Mouse (Mus musculus) forebrain, embryonic 11.5 days (tissue): ENCODE data around the gene Frat2. TPM values are rescaled to one million over a fixed set of nuclear protein-coding genes. Genes with fewer than 3 reads are reported as not detected.

Experiments used
- ATAC-seq: fragments of 200-750 bp; cut with Nextera tagmentation; replicated peaks from 2 replicates; pipeline ENCODE4 v1.8.0; 2017; ENCODE audit warnings: moderate TSS enrichment; ENCODE audit not compliant: low FRiP score
- DNase-seq: peaks from one replicate; pipeline ENCODE4 v3.0.0-alpha.2; 2017; ENCODE audit warnings: low spot score
- H3K27ac ChIP-seq: fragments of 300-500 bp; sonication (generic); 2 replicates; pipeline ENCODE4 v1.5.1; 2014; ENCODE audit warnings: low read depth, low read length
- H3K27me3 ChIP-seq: fragments of 300-500 bp; sonication (generic); 2 replicates; pipeline ENCODE4 v1.6.1; 2014; ENCODE audit warnings: mild to moderate bottlenecking, low read length, mixed read lengths; ENCODE audit not compliant: control insufficient read depth, insufficient read depth
- H3K36me3 ChIP-seq: fragments of 300-500 bp; sonication (generic); 2 replicates; pipeline ENCODE4 v1.6.1; 2014; ENCODE audit warnings: mild to moderate bottlenecking, low read length, moderate library complexity, mixed read lengths; ENCODE audit not compliant: control insufficient read depth, insufficient read depth
- H3K4me1 ChIP-seq: fragments of 300-500 bp; sonication (generic); replicated peaks from 2 replicates; pipeline ENCODE4 v1.6.1; 2014; ENCODE audit warnings: low read length, mixed read lengths; ENCODE audit not compliant: control insufficient read depth, insufficient read depth
- H3K4me2 ChIP-seq: fragments of 300-500 bp; sonication (generic); 2 replicates; pipeline ENCODE4 v1.6.1; 2014; ENCODE audit warnings: low read depth, mild to moderate bottlenecking, low read length, moderate library complexity, mixed read lengths; ENCODE audit not compliant: severe bottlenecking
- H3K4me3 ChIP-seq: fragments of 300-500 bp; sonication (generic); 2 replicates; pipeline ENCODE4 v1.5.1; 2014; ENCODE audit warnings: low read depth, low read length
- H3K9ac ChIP-seq: fragments of 300-500 bp; sonication (generic); 2 replicates; pipeline ENCODE4 v1.6.1; 2014; ENCODE audit warnings: low read length
- H3K9me3 ChIP-seq: fragments of 300-500 bp; sonication (generic); 2 replicates; pipeline ENCODE4 v1.6.1; 2016; ENCODE audit warnings: low read length, mixed read lengths; ENCODE audit not compliant: control insufficient read depth
- WGBS: fragments of 180-500 bp; shearing (Covaris S2); extraction: QIAGEN DNeasy Blood & Tissue Kit; methylation state at CpG from one replicate; pipeline ENCODE4 v1.1.7; 2014; 5-methylcytosine and 5-hydroxymethylcytosine counted together
- polyA plus RNA-seq: library from polyadenylated mRNA; unstranded; fragments of >200 nt; fragmentation: Nextera tagmentation; extraction: Ambion mirVana; gene quantifications from 2 replicates; pipeline ENCODE4 v1.2.1, GENCODE M21; 2014

The Frat2 gene
- 10.4 and 14.1 TPM in 2 replicates for polyA plus RNA-seq

DNA sequence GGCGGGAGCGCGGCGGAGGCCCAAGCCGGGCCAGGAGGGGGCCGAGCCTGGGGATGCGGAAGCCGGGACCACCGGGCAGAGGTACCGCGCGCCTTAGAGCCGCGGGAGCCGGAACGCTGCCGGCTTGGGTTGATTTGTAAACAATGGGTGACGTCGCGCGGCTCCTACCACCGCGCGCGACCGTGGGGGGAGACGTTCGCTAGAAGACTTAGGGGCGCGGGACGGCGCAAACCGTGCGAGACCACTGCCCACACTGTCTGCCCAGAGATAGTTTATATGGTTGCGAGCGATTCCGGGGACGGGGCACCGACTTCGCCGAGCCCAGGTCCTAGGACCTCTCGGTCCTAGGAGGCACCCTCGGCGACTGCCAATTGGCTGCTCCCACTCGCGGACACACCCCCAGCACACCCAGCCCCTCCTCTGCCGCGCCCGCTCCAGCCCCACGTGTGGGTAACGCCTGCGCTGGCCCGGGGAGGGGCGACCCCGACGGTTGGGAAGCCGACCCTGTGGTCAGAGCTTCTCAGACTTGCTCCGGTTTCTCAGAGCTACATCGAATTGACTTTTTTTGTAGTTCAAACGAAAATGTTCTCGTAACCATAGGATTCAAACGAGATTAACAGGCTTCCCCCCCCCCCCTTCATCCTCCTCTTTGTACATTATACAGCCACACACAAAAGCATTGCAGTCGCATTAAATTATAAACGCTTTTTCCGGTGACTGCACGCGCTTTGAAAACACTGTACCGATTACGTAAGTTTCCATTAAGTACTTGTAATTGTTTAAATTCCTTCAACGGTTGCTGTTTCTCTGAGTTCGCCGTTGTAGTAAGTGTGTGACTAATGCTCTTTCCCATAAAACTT is at the start of gene Frat2:
Frat2 (minus strand) TSS at position 141 of the 860 bp plus-strand sequence.
- no peaks in the 10 kb centered on the region for H3K9me3 ChIP-seq
- H3K9ac ChIP-seq, result peak within 1 kb of the TSS; percentile 82
- 1% methylated on average over 65 of the region's 72 CpGs for WGBS
- no peaks in the 10 kb centered on the region for H3K27me3 ChIP-seq
- peak within 1 kb of the TSS; percentile 93 for H3K4me2 ChIP-seq
- H3K4me1 ChIP-seq, result peaks cover 26% of the 10 kb centered on the region; the same call in 1 of the 2 replicates
- ATAC-seq (peak; percentile 92), DNase-seq (peak; percentile 97)
- H3K27ac ChIP-seq, result peak within 1 kb of the TSS; percentile 81
- H3K36me3 ChIP-seq, result no peaks in the 10 kb centered on the region
- H3K4me3 ChIP-seq, result peak within 1 kb of the TSS; percentile 83

DNA sequence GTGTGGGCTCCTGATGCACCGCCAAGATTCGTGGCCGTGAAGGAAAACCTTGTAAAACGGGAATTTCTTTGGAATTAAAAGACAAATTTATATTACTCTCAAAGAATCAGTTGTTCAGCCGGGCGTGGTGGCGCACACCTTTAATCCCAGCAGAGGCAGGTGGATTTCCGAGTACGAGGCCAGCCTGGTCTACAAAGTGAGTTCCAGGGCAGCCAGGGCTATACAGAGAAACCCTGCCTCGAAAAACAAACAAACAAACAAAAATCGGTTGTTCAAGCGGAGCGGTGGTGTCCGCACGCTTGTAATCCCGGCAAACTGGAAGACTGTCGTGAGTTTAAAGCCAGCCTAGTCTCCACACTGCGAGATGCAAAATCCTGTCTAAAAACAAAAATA is 48.4 kb upstream of the Frat2 start:
- Histone ChIP-seq H3K27ac (no peak overlapping the region), H3K36me3 (no peaks in the 10 kb centered on the region), H3K27me3 (no peaks in the 10 kb centered on the region), H3K4me2 (peak overlapping the region; percentile 79), H3K9ac (peak overlapping the region; percentile 9; the same call in 1 of the 2 replicates), H3K4me1 (peaks cover 6% of the 10 kb centered on the region; the same call in 1 of the 2 replicates), H3K4me3 (peak overlapping the region; percentile 57), H3K9me3 (no peaks in the 10 kb centered on the region)
- ATAC-seq (0 out of 2 replicates have a peak, but pooled peaks have one; percentile 24), DNase-seq (no peak)
- 20% methylated on average over 18 of the region's 18 CpGs for WGBS

DNA sequence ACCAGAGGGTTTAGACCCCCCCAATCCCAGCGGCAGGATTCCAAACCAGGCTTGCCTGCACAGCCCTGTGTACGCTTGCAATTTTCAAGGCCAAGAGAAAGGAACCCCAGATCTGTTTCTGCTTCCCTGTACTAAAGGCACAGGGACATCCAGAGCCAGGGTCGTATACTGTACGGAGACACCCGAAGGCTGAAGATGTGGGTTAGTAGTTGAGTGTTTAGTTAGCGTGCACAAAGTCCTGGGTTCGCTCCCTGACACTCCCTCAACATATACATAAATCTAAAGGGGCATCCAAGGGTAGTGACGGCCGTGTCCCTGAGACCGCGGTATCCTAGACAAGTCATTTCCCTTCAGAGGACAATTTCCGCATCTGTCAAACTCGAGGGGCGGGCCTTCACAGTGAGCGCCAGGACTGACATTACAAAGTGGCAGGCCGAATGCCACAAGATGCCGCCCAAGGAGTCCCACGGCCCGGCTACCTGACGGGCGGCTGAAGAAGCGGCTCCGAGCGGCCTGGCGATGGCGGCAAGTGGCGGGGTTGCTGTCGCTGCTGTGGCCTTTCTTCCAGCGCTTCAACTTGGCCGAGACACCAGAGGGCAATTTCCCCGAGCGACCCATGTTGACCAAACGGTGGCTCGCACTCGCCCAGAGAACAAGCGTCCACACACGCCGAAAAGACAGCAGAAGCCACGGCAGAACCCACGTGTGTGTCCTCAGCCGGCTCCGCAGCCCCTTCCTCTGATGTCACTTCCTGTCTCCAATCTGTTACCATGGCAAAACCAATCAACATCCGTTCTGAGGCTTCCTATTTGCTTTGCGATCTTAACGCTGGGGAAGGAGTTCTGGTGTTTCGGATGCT is 47.8 kb upstream of the Frat2 start, which contains the start of gene Rrp12:
Rrp12 (minus strand) TSS at position 714 of the 859 bp plus-strand sequence.
- 2% methylated on average over 46 of the region's 46 CpGs for WGBS
- Histone ChIP-seq H3K27me3 (no peaks in the 10 kb centered on the region), H3K9me3 (no peaks in the 10 kb centered on the region), H3K4me2 (peak within 1 kb of the TSS; percentile 79), H3K36me3 (no peaks in the 10 kb centered on the region), H3K27ac (no peak within 1 kb of the TSS), H3K4me3 (peak within 1 kb of the TSS; percentile 57), H3K9ac (peak within 1 kb of the TSS; percentile 53), H3K4me1 (peaks cover 6% of the 10 kb centered on the region; the same call in 1 of the 2 replicates)
- DNase-seq (peak; percentile 83), ATAC-seq (peak; percentile 92)

DNA sequence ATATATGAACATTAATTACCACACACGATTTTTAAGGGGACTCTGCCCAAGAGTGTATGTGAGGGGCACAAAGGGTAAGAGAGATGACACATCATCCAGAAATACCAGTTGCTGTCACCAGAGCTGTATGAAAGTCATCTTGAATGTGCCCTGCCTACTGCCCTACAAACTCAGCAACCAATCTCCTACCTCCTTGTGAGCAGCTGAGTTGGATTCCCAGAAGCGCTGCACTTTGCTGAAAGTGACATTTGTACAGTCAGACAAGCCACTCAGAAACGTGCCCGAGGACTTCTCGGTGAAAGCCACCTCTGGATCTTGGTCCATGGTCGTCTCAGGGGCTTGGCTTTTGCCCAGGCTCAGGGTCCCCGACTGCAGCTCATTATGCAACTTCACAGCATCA is 47.0 kb upstream of the Frat2 start:
- Histone ChIP-seq H3K27ac (no peak overlapping the region), H3K27me3 (no peaks in the 10 kb centered on the region), H3K4me1 (peaks cover 6% of the 10 kb centered on the region; the same call in 1 of the 2 replicates), H3K4me3 (peak overlapping the region; percentile 57), H3K4me2 (peak overlapping the region; percentile 79), H3K9me3 (no peaks in the 10 kb centered on the region), H3K36me3 (no peaks in the 10 kb centered on the region), H3K9ac (peak overlapping the region; percentile 53; the same call in 1 of the 2 replicates)
- 49% methylated on average over 7 of the region's 7 CpGs for WGBS
- no peak for DNase-seq
- no peak for ATAC-seq

DNA sequence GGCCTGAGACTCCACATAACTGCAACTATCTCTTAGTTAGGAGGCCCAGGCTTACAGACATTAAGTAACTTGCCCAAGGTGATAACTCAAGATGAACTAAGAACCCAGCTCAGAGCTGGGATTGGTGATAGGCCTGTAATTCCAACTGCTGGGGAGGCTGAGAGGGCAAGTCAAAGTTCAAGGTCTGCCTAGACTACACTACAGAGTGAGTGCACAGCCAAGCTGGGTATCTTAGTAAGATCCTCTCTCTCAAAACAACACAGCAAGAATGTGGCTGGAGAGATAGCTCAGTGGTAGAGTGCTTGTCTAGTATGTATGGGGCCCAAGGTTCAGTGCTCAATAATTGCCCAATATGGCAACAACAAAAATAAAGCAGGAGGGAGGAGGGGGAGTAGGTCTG is 40.3 kb upstream of the Frat2 start:
- Histone ChIP-seq H3K4me1 (no peaks in the 10 kb centered on the region), H3K4me2 (no peak overlapping the region), H3K27ac (no peak overlapping the region), H3K4me3 (no peak overlapping the region), H3K36me3 (peaks cover 2% of the 10 kb centered on the region; the same call in 1 of the 2 replicates), H3K9ac (no peak overlapping the region), H3K27me3 (no peaks in the 10 kb centered on the region), H3K9me3 (no peaks in the 10 kb centered on the region)
- DNase-seq, result no peak
- no peak for ATAC-seq

DNA sequence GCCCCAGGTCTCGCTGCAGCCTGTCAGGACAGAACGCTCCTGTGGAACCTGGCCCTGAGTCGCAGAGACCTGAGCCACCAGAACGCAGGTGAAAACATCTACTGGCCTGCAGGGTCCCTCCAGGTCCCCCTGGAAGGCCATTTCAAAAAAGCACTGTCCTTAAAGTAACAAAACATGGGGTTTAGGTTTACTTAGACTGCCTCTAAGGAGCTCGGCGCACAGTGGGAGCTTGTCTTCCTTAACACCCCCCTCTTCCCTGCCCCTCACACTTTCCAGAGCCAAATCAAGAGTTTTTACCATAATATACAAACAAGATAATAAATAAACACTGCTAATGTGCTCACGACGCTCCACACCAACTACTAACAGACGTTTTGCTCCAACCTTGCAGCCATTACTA is 36.0 kb upstream of the Frat2 start:
- 96% methylated on average over 9 of the region's 9 CpGs for WGBS
- no peak overlapping the region for H3K4me2 ChIP-seq
- H3K36me3 ChIP-seq, result peaks cover 4% of the 10 kb centered on the region
- H3K9ac ChIP-seq, result no peak overlapping the region
- DNase-seq (no peak), ATAC-seq (no peak)
- no peaks in the 10 kb centered on the region for H3K4me1 ChIP-seq
- no peaks in the 10 kb centered on the region for H3K27me3 ChIP-seq
- H3K4me3 ChIP-seq, result no peak overlapping the region
- no peak overlapping the region for H3K27ac ChIP-seq
- no peaks in the 10 kb centered on the region for H3K9me3 ChIP-seq

DNA sequence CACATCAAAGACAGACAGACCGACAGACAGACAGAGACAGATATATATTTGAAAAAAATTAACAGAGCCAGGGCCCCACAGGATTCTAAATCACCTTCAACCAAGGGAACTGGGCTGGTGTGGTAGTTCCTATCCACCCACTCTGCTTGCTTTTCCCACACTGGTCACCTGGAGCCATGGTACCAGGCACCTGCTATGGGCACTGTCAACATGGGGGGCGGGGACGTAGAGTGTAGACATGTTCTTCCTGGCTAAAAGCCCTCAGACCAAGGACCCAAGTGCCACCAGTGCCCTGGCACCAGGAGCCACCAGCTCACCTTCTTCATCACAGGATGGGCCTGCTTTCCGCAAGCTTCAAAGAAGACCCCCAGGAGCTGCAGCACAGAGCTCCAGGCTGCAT is 33.9 kb upstream of the Frat2 start:
- Histone ChIP-seq H3K36me3 (peaks cover 4% of the 10 kb centered on the region), H3K27ac (no peak overlapping the region), H3K9me3 (no peaks in the 10 kb centered on the region), H3K4me3 (no peak overlapping the region), H3K27me3 (no peaks in the 10 kb centered on the region), H3K4me1 (no peaks in the 10 kb centered on the region), H3K9ac (no peak overlapping the region), H3K4me2 (no peak overlapping the region)
- no peak for DNase-seq
- ATAC-seq, result no peak
- WGBS, result 98% methylated on average over 4 of the region's 4 CpGs

DNA sequence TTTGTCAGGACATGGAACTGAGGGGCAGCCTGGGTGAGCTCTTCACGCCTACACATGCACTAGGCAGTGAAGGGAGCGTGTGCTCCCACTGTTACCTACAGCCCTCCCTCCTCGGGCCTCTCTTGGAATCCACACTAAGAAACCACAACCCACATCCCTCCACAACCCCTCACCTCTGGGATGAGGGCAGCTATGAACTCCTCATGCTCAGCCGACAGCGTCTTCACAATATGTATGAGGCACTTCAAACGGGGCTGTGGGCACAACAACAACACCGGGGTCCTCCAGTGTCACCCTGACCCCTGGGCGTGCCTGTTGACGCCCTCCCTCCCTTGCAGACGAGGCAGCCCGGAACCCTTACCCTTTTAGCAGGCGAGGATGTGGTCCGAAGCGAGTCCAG is 26.4 kb upstream of the Frat2 start:
- Histone ChIP-seq H3K27ac (no peak overlapping the region), H3K4me1 (no peaks in the 10 kb centered on the region), H3K27me3 (no peaks in the 10 kb centered on the region), H3K36me3 (no peaks in the 10 kb centered on the region; the same call in 1 of the 2 replicates), H3K4me2 (no peak overlapping the region), H3K9me3 (no peaks in the 10 kb centered on the region), H3K9ac (no peak overlapping the region), H3K4me3 (no peak overlapping the region)
- WGBS, result 92% methylated on average over 14 of the region's 14 CpGs
- DNase-seq (no peak), ATAC-seq (no peak)
